Mouse (Mus musculus): ENCODE results near the gene Tprkb.

GRCm38 (mm10) chr6:85935646-85936045 lies 24.0 kb downstream of the Tprkb start:
- TF ChIP-seq CTCF (IDR thresholded peaks at IDR 0.05; ENCODE audit: borderline replicate concordance, extremely low read depth, insufficient read depth, insufficient read length) (no peak), POLR2A (IDR thresholded peaks at IDR 0.05; ENCODE audit: borderline replicate concordance, extremely low read depth, insufficient read depth, insufficient read length, poor library complexity, severe bottlenecking) (no peak)
